Mouse (Mus musculus) common myeloid progenitor, adult 5-6 weeks (primary cell): Measurements from ENCODE around the gene Cntnap2. TPM values are rescaled to one million over a fixed set of nuclear protein-coding genes. Genes with fewer than 3 reads are reported as not detected.

ENCODE experiments used
- ATAC-seq: replicated peaks from 2 replicates; pipeline ENCODE4 v1.8.0; 2016; ENCODE audit warnings: low read depth, mild to moderate bottlenecking, moderate TSS enrichment, inconsistent platforms; ENCODE audit not compliant: poor library complexity, severe bottlenecking
- total RNA-seq: library from RNA; stranded (forward); fragments of 200-1000, 187-1606 nt; gene quantifications from 2 replicates; pipeline ENCODE4 v1.2.3, GENCODE M21; 2017

Cntnap2 gene
- total RNA-seq = not detected in 2 replicates

GRCm38 (mm10) chr6:45059091-45059490, at the start of gene Cntnap2:
Gene Cntnap2 (plus strand): TSS chr6:45059357.
- peak; percentile 90 for ATAC-seq

- peak; percentile 96 for ATAC-seq
Measured at GRCm38 (mm10) chr6:45026011-45026682, 33.0 kb upstream of the Cntnap2 start.

GRCm38 (mm10) chr6:45039454-45039853, 19.7 kb upstream of the Cntnap2 start:
- no peak for ATAC-seq

GRCm38 (mm10) chr6:45059556-45060471, 657 bp downstream of the Cntnap2 start:
- no peak for ATAC-seq

- ATAC-seq = no peak
Measured at GRCm38 (mm10) chr6:45062214-45062997, 3.2 kb downstream of the Cntnap2 start.

- no peak for ATAC-seq
Measured at GRCm38 (mm10) chr6:45088304-45088703, 29.1 kb downstream of the Cntnap2 start.

GRCm38 (mm10) chr6:45113613-45114012, 54.5 kb downstream of the Cntnap2 start:
- no peak for ATAC-seq

- ATAC-seq = no peak
Measured at GRCm38 (mm10) chr6:45144882-45145281, 85.7 kb downstream of the Cntnap2 start.

- no peak for ATAC-seq
Measured at GRCm38 (mm10) chr6:45205039-45205438, 145.9 kb downstream of the Cntnap2 start.

- ATAC-seq = 0 out of 2 replicates have a peak, but pooled peaks have one; percentile 47
Measured at GRCm38 (mm10) chr6:45214330-45214729, 155.2 kb downstream of the Cntnap2 start.

GRCm38 (mm10) chr6:45229002-45229401, 169.8 kb downstream of the Cntnap2 start:
- ATAC-seq = 0 out of 2 replicates have a peak, but pooled peaks have one; percentile 42

- ATAC-seq = no peak
Measured at GRCm38 (mm10) chr6:45232571-45232970, 173.4 kb downstream of the Cntnap2 start.

- ATAC-seq = no peak
Measured at GRCm38 (mm10) chr6:45236531-45236930, 177.4 kb downstream of the Cntnap2 start.

GRCm38 (mm10) chr6:45238117-45238516, 179.0 kb downstream of the Cntnap2 start:
- no peak for ATAC-seq

GRCm38 (mm10) chr6:45241218-45241617, 182.1 kb downstream of the Cntnap2 start:
- no peak for ATAC-seq

GRCm38 (mm10) chr6:45244680-45245079, 185.5 kb downstream of the Cntnap2 start:
- no peak for ATAC-seq

- no peak for ATAC-seq
Measured at GRCm38 (mm10) chr6:45258047-45258446, 198.9 kb downstream of the Cntnap2 start.

GRCm38 (mm10) chr6:45271537-45271936, 212.4 kb downstream of the Cntnap2 start:
- ATAC-seq = peak; percentile 98

- ATAC-seq = peak; percentile 42
Measured at GRCm38 (mm10) chr6:45273259-45273775, 214.2 kb downstream of the Cntnap2 start.

- no peak for ATAC-seq
Measured at GRCm38 (mm10) chr6:45290154-45290553, 231.0 kb downstream of the Cntnap2 start.
